Mouse (Mus musculus) lung, postnatal 0 days (tissue): Measurements from ENCODE around the gene Raver1. TPM values are rescaled to one million over a fixed set of nuclear protein-coding genes. Genes with fewer than 3 reads are reported as not detected.

Experiments
- ATAC-seq: fragments of 200-750 bp; cut with Nextera tagmentation; 2 replicates; pipeline ENCODE4 v1.8.0; 2017; ENCODE audit warnings: moderate library complexity
- DNase-seq: peaks from one replicate; pipeline ENCODE4 v3.0.0-alpha.2; 2016; ENCODE audit warnings: low spot score
- H3K27ac ChIP-seq: fragments of 300-500 bp; sonication (generic); 2 replicates; pipeline ENCODE4 v1.5.1; 2014; ENCODE audit warnings: antibody characterized with exemption, mild to moderate bottlenecking, low read length, mixed read lengths
- H3K27me3 ChIP-seq: fragments of 300-500 bp; sonication (generic); replicated peaks from 2 replicates; pipeline ENCODE4 v1.6.1; 2014; ENCODE audit warnings: low read length, mixed read lengths; ENCODE audit not compliant: insufficient read depth
- H3K36me3 ChIP-seq: fragments of 300-500 bp; sonication (generic); 2 replicates; pipeline ENCODE4 v1.6.1; 2014; ENCODE audit warnings: low read length, mixed read lengths; ENCODE audit not compliant: insufficient read depth
- H3K4me1 ChIP-seq: fragments of 300-500 bp; sonication (generic); 2 replicates; pipeline ENCODE4 v1.6.1; 2014; ENCODE audit warnings: antibody characterized with exemption, low read depth, low read length, mixed read lengths; ENCODE audit not compliant: insufficient read depth
- H3K4me2 ChIP-seq: fragments of 300-500 bp; sonication (generic); replicated peaks from 2 replicates; pipeline ENCODE4 v1.6.1; 2014; ENCODE audit warnings: low read depth, mild to moderate bottlenecking, low read length, moderate library complexity, mixed read lengths
- H3K4me3 ChIP-seq: fragments of 300-500 bp; sonication (generic); 2 replicates; pipeline ENCODE4 v1.5.1; 2014; ENCODE audit warnings: low read depth, low read length
- H3K9ac ChIP-seq: fragments of 300-500 bp; sonication (generic); replicated peaks from 2 replicates; pipeline ENCODE4 v1.6.1; 2014; ENCODE audit warnings: low read depth, mild to moderate bottlenecking
- H3K9me3 ChIP-seq: fragments of 300-500 bp; sonication (generic); 2 replicates; pipeline ENCODE4 v1.6.1; 2016; ENCODE audit warnings: low read length, mixed read lengths
- CTCF ChIP-seq: IDR thresholded peaks from 2 replicates; pipeline ENCODE4 v1.5.1; 2016; ENCODE audit warnings: antibody characterized with exemption, mild to moderate bottlenecking
- EP300 ChIP-seq: IDR thresholded peaks from 2 replicates; pipeline ENCODE4 v1.6.1; 2016; ENCODE audit warnings: antibody characterized with exemption, mild to moderate bottlenecking, control low read depth
- WGBS: fragments of 180-500 bp; shearing (Covaris S2); extraction: QIAGEN DNeasy Blood & Tissue Kit; methylation state at CpG from one replicate; pipeline ENCODE4 v1.1.7; 2014; 5-methylcytosine and 5-hydroxymethylcytosine counted together
- polyA plus RNA-seq: library from polyadenylated mRNA; unstranded; fragments of >200 nt; fragmentation: Nextera tagmentation; extraction: Ambion mirVana; gene quantifications from 2 replicates; pipeline ENCODE4 v1.2.1, GENCODE M21; 2015

Raver1 gene
- polyA plus RNA-seq, 1 experiment from 2014 or later = 16.8 TPM

DNA sequence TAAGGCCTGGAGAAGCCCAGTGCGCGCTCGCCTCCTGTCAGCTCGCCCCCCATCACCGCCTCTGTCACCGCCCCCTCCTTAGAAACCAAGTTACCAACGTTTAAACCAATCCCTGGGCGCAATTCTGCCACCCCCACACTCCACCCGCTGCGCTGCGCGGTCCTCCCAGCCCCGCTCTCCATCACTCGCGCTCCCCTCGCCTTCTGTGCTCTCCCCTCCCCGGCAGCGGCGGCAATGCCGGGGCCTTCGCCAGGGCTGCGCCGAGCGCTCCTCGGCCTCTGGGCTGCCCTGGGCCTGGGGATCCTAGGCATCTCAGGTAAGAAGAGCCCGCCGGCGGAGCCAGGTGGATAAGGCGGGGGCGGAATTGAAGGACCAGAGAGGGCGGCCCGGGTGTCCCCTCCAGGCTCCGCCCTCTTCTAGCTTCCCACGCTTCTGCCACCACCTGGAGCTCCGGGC is 59.9 kb downstream of the Raver1 start, which contains the start of gene Icam5:
TSS of gene Icam5 (plus strand) at position 178 of the 456 bp plus-strand sequence.
- no peaks in the 10 kb centered on the region for H3K9me3 ChIP-seq
- H3K27ac ChIP-seq = no peak within 1 kb of the TSS
- peaks cover 35% of the 10 kb centered on the region for H3K27me3 ChIP-seq
- WGBS = 2% methylated on average over 27 of the region's 35 CpGs
- DNase-seq = no peak
- peak within 1 kb of the TSS; percentile 85 for H3K4me2 ChIP-seq
- no peak for ATAC-seq
- H3K9ac ChIP-seq = 0 out of 2 replicates have a peak within 1 kb of the TSS, but pooled peaks have one; percentile 5
- peak within 1 kb of the TSS; percentile 46 for H3K4me3 ChIP-seq
- TF ChIP-seq CTCF = no peak
- TF ChIP-seq EP300 = no peak
- H3K4me1 ChIP-seq = peaks cover 9% of the 10 kb centered on the region; the same call in 1 of the 2 replicates
- 0 out of 2 replicates have a peak, but pooled peaks cover 5% of the 10 kb centered on the region for H3K36me3 ChIP-seq

DNA sequence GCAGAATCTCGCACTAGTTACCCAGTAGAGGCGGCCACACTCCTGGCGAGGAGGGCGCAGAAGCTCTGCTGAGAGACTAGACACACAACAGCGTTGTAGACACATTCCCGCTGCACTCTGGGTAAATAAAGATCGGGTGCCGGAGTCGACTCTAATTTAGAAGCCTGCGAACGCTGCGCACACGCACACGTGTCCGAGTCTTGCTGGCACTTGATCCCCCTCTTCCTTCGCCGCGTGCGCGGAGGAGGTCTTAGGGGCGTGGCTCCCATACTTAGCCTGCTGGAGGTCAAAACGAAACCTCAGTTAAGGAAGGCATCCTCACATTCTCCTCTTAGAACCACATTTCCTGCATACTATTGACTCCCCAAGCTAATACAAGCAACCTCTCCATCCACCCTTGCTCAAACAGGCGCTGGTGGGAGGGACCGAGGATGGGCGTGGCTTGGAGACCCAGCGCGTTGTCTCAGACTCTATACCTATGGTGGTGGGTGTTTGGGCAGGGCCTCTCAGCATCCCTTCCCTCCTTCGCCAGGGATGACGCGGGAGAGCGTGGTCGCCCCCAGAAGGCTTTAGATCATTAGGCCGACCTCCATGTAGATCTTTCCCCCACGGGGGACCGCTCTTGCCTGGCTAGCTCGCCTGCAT is 60.4 kb downstream of the Raver1 start:
- WGBS = 0% methylated on average over 36 of the region's 36 CpGs
- Histone ChIP-seq H3K27me3 (peaks cover 32% of the 10 kb centered on the region), H3K4me2 (peak overlapping the region; percentile 85), H3K27ac (no peak overlapping the region), H3K36me3 (0 out of 2 replicates have a peak, but pooled peaks cover 5% of the 10 kb centered on the region), H3K9ac (no peak overlapping the region), H3K4me1 (peaks cover 8% of the 10 kb centered on the region; the same call in 1 of the 2 replicates), H3K4me3 (peak overlapping the region; percentile 46), H3K9me3 (no peaks in the 10 kb centered on the region)
- peak; percentile 27 for ATAC-seq
- DNase-seq = peak; percentile 73
- TF ChIP-seq CTCF (no peak), EP300 (no peak)

DNA sequence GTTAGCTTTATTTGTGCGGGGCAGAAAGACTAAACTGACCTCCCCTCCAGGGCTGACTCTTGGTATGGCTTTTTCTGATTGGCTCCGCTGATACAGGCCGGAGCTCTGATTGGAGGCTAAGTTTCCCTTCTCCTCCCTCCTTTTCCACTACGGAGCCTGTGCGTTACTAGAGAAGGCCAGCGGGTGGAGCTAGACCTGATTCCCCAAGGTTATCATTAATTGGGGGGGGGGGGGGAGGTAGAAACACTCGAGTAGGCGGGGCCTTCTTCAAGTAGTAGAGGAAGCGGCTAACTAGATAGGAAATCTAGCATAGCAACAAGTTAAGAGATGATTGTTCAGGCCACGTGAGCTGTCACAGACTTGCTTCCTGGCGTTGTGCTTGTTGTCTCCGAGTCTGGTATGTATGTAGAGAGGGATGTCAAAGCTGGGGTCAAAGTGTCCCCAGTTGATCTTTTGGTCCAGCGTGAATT is 61.0 kb downstream of the Raver1 start:
- H3K9me3 ChIP-seq = no peaks in the 10 kb centered on the region
- H3K27ac ChIP-seq = no peak overlapping the region
- ATAC-seq (peak; percentile 76), DNase-seq (peak; percentile 98)
- TF ChIP-seq EP300 = peak; percentile 39; the same call in 1 of the 2 replicates
- peak; percentile 71 for TF ChIP-seq CTCF
- peaks cover 8% of the 10 kb centered on the region; the same call in 1 of the 2 replicates for H3K4me1 ChIP-seq
- H3K9ac ChIP-seq = no peak overlapping the region
- 0% methylated on average over 13 of the region's 13 CpGs for WGBS
- H3K4me3 ChIP-seq = peak overlapping the region; percentile 46
- H3K36me3 ChIP-seq = 0 out of 2 replicates have a peak, but pooled peaks cover 5% of the 10 kb centered on the region
- H3K27me3 ChIP-seq = peaks cover 26% of the 10 kb centered on the region
- peak overlapping the region; percentile 85 for H3K4me2 ChIP-seq

DNA sequence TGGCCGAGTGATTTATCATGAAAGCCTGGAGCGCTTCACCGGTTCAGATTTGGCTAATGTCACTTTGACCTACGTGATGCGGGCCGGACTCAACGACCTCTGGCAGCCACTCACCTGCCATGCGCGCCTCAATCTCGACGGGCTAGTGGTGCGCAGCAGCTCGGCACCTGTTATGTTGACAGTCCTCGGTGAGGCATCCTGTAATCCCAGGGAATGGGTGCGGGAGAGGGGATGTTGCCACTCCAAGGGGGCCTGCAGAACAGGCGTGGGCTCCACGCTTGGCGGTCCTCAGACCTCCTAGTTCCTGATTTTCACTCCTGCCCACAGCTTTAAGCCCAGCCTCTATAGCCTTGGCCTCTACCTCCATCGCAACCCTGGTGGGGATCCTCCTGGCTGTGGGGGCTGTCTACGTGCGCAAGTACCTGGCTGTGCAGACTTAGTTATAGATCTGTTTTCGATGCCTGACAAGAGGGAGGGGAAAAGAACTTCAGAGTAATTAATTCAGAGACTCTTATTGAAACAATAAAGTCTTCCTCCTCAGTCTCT is 61.7 kb downstream of the Raver1 start:
- H3K4me3 ChIP-seq = peak overlapping the region; percentile 46
- peak overlapping the region; percentile 85 for H3K4me2 ChIP-seq
- H3K9ac ChIP-seq = no peak overlapping the region
- 0 out of 2 replicates have a peak, but pooled peaks cover 5% of the 10 kb centered on the region for H3K36me3 ChIP-seq
- H3K27ac ChIP-seq = peak overlapping the region; percentile 40
- TF ChIP-seq CTCF = no peak
- no peak for TF ChIP-seq EP300
- no peak for ATAC-seq
- peaks cover 8% of the 10 kb centered on the region; the same call in 1 of the 2 replicates for H3K4me1 ChIP-seq
- peaks cover 20% of the 10 kb centered on the region for H3K27me3 ChIP-seq
- 24% methylated on average over 22 of the region's 22 CpGs for WGBS
- no peaks in the 10 kb centered on the region for H3K9me3 ChIP-seq
- no peak for DNase-seq

DNA sequence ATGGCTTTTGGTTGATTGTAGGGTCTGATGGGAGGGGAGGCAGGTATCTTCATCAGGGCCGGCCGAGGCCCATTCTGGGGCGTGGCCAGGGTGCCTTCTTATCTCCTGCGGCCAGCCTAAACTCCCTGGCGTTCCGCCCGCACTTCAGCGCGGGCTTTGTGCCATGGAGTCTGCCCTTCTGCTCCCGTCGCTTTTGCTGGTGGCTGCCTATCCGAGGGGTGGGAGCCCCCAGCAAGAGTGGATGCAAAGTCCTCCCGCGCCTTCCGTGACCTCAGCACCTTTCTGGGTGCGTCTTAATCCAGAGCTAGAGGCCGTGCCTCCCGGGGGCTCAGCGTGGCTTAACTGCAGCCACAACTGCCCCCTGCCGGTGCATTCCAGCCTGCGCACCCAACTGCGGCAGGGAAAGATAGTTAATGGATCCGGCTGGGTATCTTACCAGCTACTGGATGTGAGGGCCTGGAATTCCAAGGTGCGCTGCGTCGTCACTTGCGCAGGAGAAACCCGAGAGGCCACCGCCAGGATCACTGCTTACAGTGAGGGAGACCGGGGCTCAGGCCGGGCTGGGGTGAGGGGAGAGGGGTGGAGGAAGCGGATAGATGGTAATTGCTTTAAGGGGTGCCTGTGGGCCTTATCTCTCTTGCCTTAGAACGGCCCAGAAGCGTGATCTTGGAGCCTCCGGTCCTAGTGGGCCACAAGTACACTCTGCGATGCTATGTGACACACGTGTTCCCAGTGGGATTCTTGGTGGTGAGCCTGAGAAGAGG is 62.3 kb downstream of the Raver1 start, which contains the start of gene Icam4:
TSS of gene Icam4 (plus strand) at position 83 of the 764 bp plus-strand sequence.
- peak; percentile 37 for ATAC-seq
- peaks cover 13% of the 10 kb centered on the region for H3K27me3 ChIP-seq
- 0 out of 2 replicates have a peak, but pooled peaks cover 5% of the 10 kb centered on the region for H3K36me3 ChIP-seq
- TF ChIP-seq CTCF (peak; percentile 93), EP300 (no peak)
- peak within 1 kb of the TSS; percentile 85 for H3K4me2 ChIP-seq
- peak within 1 kb of the TSS; percentile 40 for H3K27ac ChIP-seq
- no peaks in the 10 kb centered on the region for H3K9me3 ChIP-seq
- H3K4me1 ChIP-seq = peaks cover 8% of the 10 kb centered on the region; the same call in 1 of the 2 replicates
- DNase-seq = peak; percentile 90
- peak within 1 kb of the TSS; percentile 46; the same call in 1 of the 2 replicates for H3K4me3 ChIP-seq
- 1% methylated on average over 37 of the region's 37 CpGs for WGBS
- 0 out of 2 replicates have a peak within 1 kb of the TSS, but pooled peaks have one; percentile 2 for H3K9ac ChIP-seq
